ENCODE assay signal across 8 mouse cellular contexts in the genomic region with DNA sequence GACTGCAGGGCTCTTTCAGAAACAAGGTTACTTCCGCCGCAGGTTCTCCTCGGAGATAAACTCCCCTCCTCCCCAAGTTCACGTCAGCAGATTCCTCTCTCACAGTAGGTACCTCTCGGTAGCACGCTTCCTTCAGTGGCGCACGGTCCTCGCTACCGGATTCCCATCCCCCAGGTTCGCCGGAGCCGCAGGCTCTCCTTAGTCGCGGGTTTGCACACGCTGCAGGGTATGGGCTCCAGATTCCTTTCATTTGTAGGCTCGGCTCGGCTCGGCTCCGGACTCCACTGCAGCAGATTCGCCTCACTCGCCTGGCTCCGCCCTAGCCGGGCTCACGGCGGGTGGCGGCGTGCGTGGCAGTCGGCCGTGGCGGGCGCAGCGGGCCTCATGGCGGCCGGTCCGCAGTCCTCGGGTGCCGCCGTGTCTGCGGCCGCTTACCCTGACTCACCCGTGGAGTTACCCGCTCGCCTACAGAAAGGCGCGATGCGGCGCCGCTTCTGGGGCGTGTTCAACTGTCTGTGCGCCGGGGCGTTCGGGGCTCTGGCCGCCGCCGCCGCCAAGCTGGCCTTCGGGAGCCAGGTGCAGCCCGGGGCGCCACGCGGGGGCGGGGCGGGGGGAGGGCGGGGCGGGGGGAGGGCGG. TPM values are rescaled to one million over a fixed set of nuclear protein-coding genes. Genes with fewer than 3 reads are reported as not detected.
DNase-seq lines count a peak whose midpoint lies in the region; ATAC-seq and TF ChIP-seq lines count a peak whose summit lies in the region.

A gene (plus strand): TSS at position 332 of the 637 bp plus-strand sequence.

- intact Hi-C loops in heart, postnatal 36 days (cut with DNase I): loop anchor here (5.0 kb wide), 1 partner anchor 69 kb away; a partner anchor contains a TSS

- peak; percentile 66; the same call in 1 of the 2 replicates for TF ChIP-seq POLR2A in olfactory bulb, adult 2 months (IDR thresholded peaks at IDR 0.05; ENCODE audit: insufficient read depth, low read depth, low read length)
- TF ChIP-seq POLR2A in thymus, adult 2 months (IDR thresholded peaks at IDR 0.05; ENCODE audit: control insufficient read depth, extremely low read depth, insufficient read depth, low read length, poor library complexity): peak; percentile 72

- peak within 1 kb of the TSS; percentile 60 for H3K27ac ChIP-seq in ES-E14 (ENCODE audit: insufficient read depth, low read depth, low read length, poor library complexity, severe bottlenecking)
- H3K27ac ChIP-seq in forebrain, embryonic 16.5 days (ENCODE audit: low read length): peak within 1 kb of the TSS; percentile 94
- H3K27ac ChIP-seq in layer of hippocampus, adult 2 months: peak within 1 kb of the TSS; percentile 98
- peak within 1 kb of the TSS; percentile 92 for H3K27ac ChIP-seq in lung, embryonic 14.5 days (ENCODE audit: low read depth)
- H3K27ac ChIP-seq in olfactory bulb, adult 2 months (ENCODE audit: insufficient read depth, low read depth, low read length): peak within 1 kb of the TSS; percentile 65
- H3K27ac ChIP-seq in thymus, adult 2 months (ENCODE audit: control insufficient read depth, insufficient read depth, low read length): peak within 1 kb of the TSS; percentile 93

- H3K9me3 ChIP-seq in ES-E14 (ENCODE audit: control insufficient read depth, insufficient read depth, low read depth, low read length): no peaks in the 10 kb centered on the region
- no peaks in the 10 kb centered on the region for H3K9me3 ChIP-seq in forebrain, embryonic 16.5 days (ENCODE audit: control insufficient read depth, low read length)
- no peaks in the 10 kb centered on the region for H3K9me3 ChIP-seq in lung, embryonic 14.5 days (ENCODE audit: low read depth, low read length)

- H3K36me3 ChIP-seq in ES-E14 (ENCODE audit: control insufficient read depth, insufficient read depth, low read length, poor library complexity, severe bottlenecking): peaks cover 7% of the 10 kb centered on the region
- H3K36me3 ChIP-seq in forebrain, embryonic 16.5 days (ENCODE audit: control insufficient read depth, insufficient read depth): no peaks in the 10 kb centered on the region
- peaks cover 25% of the 10 kb centered on the region for H3K36me3 ChIP-seq in lung, embryonic 14.5 days (ENCODE audit: insufficient read depth)
- H3K36me3 ChIP-seq in thymus, adult 2 months (ENCODE audit: control insufficient read depth, insufficient read depth, low read length): peaks cover 8% of the 10 kb centered on the region

- peak within 1 kb of the TSS; percentile 84 for H3K9ac ChIP-seq in ES-E14 (ENCODE audit: insufficient read depth, low read depth, low read length, poor library complexity, severe bottlenecking)
- H3K9ac ChIP-seq in forebrain, embryonic 16.5 days (replicated peaks; ENCODE audit: low read depth, low read length): peak within 1 kb of the TSS; percentile 95
- peak within 1 kb of the TSS; percentile 73 for H3K9ac ChIP-seq in lung, embryonic 14.5 days

- ATAC-seq in forebrain, embryonic 16.5 days: peak; percentile 98
- ATAC-seq in lung, embryonic 14.5 days (ENCODE audit: insufficient read depth): peak; percentile 99

- under 1% methylated on average over 52 of the region's 69 CpGs for WGBS in forebrain, embryonic 16.5 days
- WGBS in lung, embryonic 14.5 days: under 1% methylated on average over 55 of the region's 69 CpGs
- WGBS in olfactory bulb, adult 2 months: under 1% methylated on average over 63 of the region's 69 CpGs
- whole genome bisulfite sequencing in thymus, adult 2 months: under 1% methylated on average over 54 of the region's 69 CpGs

- DNase-seq in ES-E14 (ENCODE audit: low read depth, low spot score): peak; percentile 69
- peak; percentile 91 for DNase-seq in cerebellum, adult 11-12 months
- peak; percentile 79 to 91 for DNase-seq in heart, postnatal 36 days
- DNase-seq in layer of hippocampus, adult 2 months (ENCODE audit: low spot score in 2 of 2): peak; percentile 78 to 81
- peak; percentile 92 for DNase-seq in lung, embryonic 14.5 days
- DNase-seq in thymus, adult 2 months: peak; percentile 84

- peak within 1 kb of the TSS; percentile 80 to 85 for H3K4me3 ChIP-seq in ES-E14 (ENCODE audit: insufficient read depth in 1 of 2, low read depth in 1 of 2, low read length in 2 of 2, poor library complexity in 1 of 2, severe bottlenecking in 1 of 2)
- H3K4me3 ChIP-seq in forebrain, embryonic 16.5 days (replicated peaks; ENCODE audit: low read length): peak within 1 kb of the TSS; percentile 81
- peak within 1 kb of the TSS; percentile 63 for H3K4me3 ChIP-seq in layer of hippocampus, adult 2 months
- peak within 1 kb of the TSS; percentile 70 for H3K4me3 ChIP-seq in lung, embryonic 14.5 days (ENCODE audit: low read depth, low read length)
- peak within 1 kb of the TSS; percentile 59 for H3K4me3 ChIP-seq in olfactory bulb, adult 2 months (ENCODE audit: insufficient read depth, low read depth, low read length)
- peak within 1 kb of the TSS; percentile 97 for H3K4me3 ChIP-seq in thymus, adult 2 months (ENCODE audit: control insufficient read depth, insufficient read depth, low read length)

- no peaks in the 10 kb centered on the region for H3K27me3 ChIP-seq in forebrain, embryonic 16.5 days (replicated peaks; ENCODE audit: control insufficient read depth, insufficient read depth, low read length)
- H3K27me3 ChIP-seq in lung, embryonic 14.5 days (ENCODE audit: insufficient read depth, low read length): no peaks in the 10 kb centered on the region
- no peaks in the 10 kb centered on the region for H3K27me3 ChIP-seq in thymus, adult 2 months (ENCODE audit: control insufficient read depth, insufficient read depth, low read length)

- H3K4me1 ChIP-seq in ES-E14 (ENCODE audit: control insufficient read depth in 2 of 2, insufficient read depth in 2 of 2, low read length in 2 of 2, poor library complexity in 1 of 2): peaks cover 0 to 2% of the 10 kb centered on the region in 2 experiments; a peak in 1 of 4 replicates
- H3K4me1 ChIP-seq in forebrain, embryonic 16.5 days (replicated peaks; ENCODE audit: control insufficient read depth, insufficient read depth, low read length): peaks cover 13% of the 10 kb centered on the region
- peaks cover 2% of the 10 kb centered on the region; the same call in 1 of the 2 replicates for H3K4me1 ChIP-seq in lung, embryonic 14.5 days (ENCODE audit: insufficient read depth)
- no peaks in the 10 kb centered on the region for H3K4me1 ChIP-seq in olfactory bulb, adult 2 months (ENCODE audit: control insufficient read depth, insufficient read depth, low read length)
- H3K4me1 ChIP-seq in thymus, adult 2 months (replicated peaks; ENCODE audit: control insufficient read depth, insufficient read depth, low read length): peaks cover 5% of the 10 kb centered on the region

- in situ Hi-C loops in ES-E14 (cut with MboI; ENCODE audit: low sequenced_read_pairs in 2 of 2, unreplicated experiment in 2 of 2): loop anchor here in 1 of 2 experiments (25.0 kb wide), 1 partner anchor 1284 kb away; no protein-coding TSS in a partner anchor

- no peak for TF ChIP-seq CTCF in layer of hippocampus, adult 2 months (conservative IDR thresholded peaks at IDR 0.05)
- TF ChIP-seq CTCF in lung, embryonic 14.5 days (IDR thresholded peaks at IDR 0.05; ENCODE audit: low read depth): no peak
- TF ChIP-seq CTCF in olfactory bulb, adult 2 months (IDR thresholded peaks at IDR 0.05; ENCODE audit: insufficient read depth, low read depth, low read length): no peak
- TF ChIP-seq CTCF in thymus, adult 2 months (IDR thresholded peaks at IDR 0.05; ENCODE audit: borderline replicate concordance, control insufficient read depth, extremely low read depth, insufficient read depth, low read length, poor library complexity): 0 out of 2 replicates have a peak, but pooled peaks have one; percentile 51

- H3K4me2 ChIP-seq in forebrain, embryonic 16.5 days (ENCODE audit: low read length): peak within 1 kb of the TSS; percentile 64
- peak within 1 kb of the TSS; percentile 79 for H3K4me2 ChIP-seq in lung, embryonic 14.5 days

TF ChIP-seq in ES-E14, 5 proteins besides CTCF, POLR2A, EP300 and RAD21:
- TF ChIP-seq MAFK (IDR thresholded peaks at IDR 0.05; ENCODE audit: insufficient read depth, low read depth, low read length) (no peak; the same call in 1 of the 2 replicates), CHD2 (IDR thresholded peaks at IDR 0.05; ENCODE audit: low read depth, low read length) (no peak), ZC3H11A (IDR thresholded peaks at IDR 0.05; ENCODE audit: borderline replicate concordance, low read depth, low read length) (peak; percentile 93)

RNA-seq across cellular contexts. Expression of the gene that starts here (rescaled TPM):
- total RNA-seq in ES-E14 (2012; rRNA removed): 4.8 and 5.0 TPM in 2 replicates
- 21.5 and 23.3 TPM in 2 replicates for polyA plus RNA-seq in forebrain, embryonic 16.5 days (2015; fragmentation: Nextera tagmentation; extraction: Ambion mirVana)
- total RNA-seq in heart, postnatal 36 days (2021): 10 to 100 TPM; 12.7 to 13.3 TPM
- total RNA-seq in layer of hippocampus, adult 2 months (2021): 10 to 100 TPM; 24.1 to 25.1 TPM
- 15.4 and 16.8 TPM in 2 replicates for polyA plus RNA-seq in lung, embryonic 14.5 days (2014; fragmentation: Nextera tagmentation; extraction: Ambion mirVana)
- polyA plus RNA-seq in olfactory bulb, adult 2 months (2012; ENCODE audit: insufficient read depth, insufficient read length, low replicate concordance, missing spikeins): not detected in 2 replicates
- 15.7 and 18.5 TPM in 2 replicates for polyA plus RNA-seq in thymus, adult 2 months (2012; rRNA removed)

Comparison
In these comparisons a context has a peak if more than half of its experiments do, and no peak if none do; other contexts are left out.
1. Peak in every context shown above with its lines: DNase-seq, ATAC-seq, H3K4me3 ChIP-seq and H3K27ac ChIP-seq.
2. RNA of the gene that starts here (polyA plus RNA-seq): 21.5 to 23.3 TPM in forebrain, embryonic 16.5 days, 15.7 to 18.5 TPM in thymus, adult 2 months and 15.4 to 16.8 TPM in lung, embryonic 14.5 days; not detected in olfactory bulb, adult 2 months; every median in the first group is over 10 times any median in the second.